Mouse (Mus musculus): ENCODE results near the gene Cabp1. TPM values are rescaled to one million over a fixed set of nuclear protein-coding genes. Genes with fewer than 3 reads are reported as not detected.

Gene Cabp1
- polyA plus RNA-seq, 1 experiment from 2014 or later: 1.00 TPM

DNA sequence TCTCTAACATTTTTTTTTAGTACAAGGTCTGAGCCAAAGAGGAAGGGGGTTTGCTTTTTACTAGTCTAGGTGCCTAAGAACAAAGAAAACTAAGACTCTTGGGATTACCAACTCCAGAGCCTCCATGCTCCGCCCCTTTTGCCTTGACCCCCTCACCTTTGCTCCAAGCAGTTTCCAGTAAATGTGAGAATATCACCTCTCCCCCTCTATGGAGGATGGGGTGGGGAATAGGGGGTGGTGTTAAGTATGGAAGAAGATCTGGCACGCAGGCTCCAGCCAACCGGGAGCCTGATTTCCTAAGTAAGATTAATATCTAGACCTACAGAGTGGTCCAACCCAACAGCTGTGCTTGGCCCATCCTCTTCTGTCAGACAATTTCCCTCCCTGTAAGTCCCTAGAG, 53.5 kb downstream of the Cabp1 start:
- H3K4me2 ChIP-seq (replicated peaks; ENCODE audit: low read depth, low read length): no peak overlapping the region
- H3K9ac ChIP-seq (replicated peaks; ENCODE audit: low read depth, low read length): no peak overlapping the region
- ATAC-seq (ENCODE audit: insufficient number of reproducible peaks, insufficient read depth, low FRiP score, low read depth): no peak
- no peak overlapping the region for H3K27ac ChIP-seq (ENCODE audit: low read length)
- H3K4me1 ChIP-seq (ENCODE audit: control insufficient read depth, insufficient read depth, low read length): no peaks in the 10 kb centered on the region
- peaks cover 8% of the 10 kb centered on the region; the same call in 1 of the 2 replicates for H3K36me3 ChIP-seq (ENCODE audit: control insufficient read depth, insufficient read depth, low read length)
- H3K27me3 ChIP-seq (ENCODE audit: control insufficient read depth, insufficient read depth, low read length): no peaks in the 10 kb centered on the region
- no peaks in the 10 kb centered on the region for H3K9me3 ChIP-seq (ENCODE audit: control insufficient read depth, low read depth, low read length)
- 42% methylated on average over 3 of the region's 3 CpGs for WGBS
- H3K4me3 ChIP-seq (ENCODE audit: low read depth, low read length): no peak overlapping the region

DNA sequence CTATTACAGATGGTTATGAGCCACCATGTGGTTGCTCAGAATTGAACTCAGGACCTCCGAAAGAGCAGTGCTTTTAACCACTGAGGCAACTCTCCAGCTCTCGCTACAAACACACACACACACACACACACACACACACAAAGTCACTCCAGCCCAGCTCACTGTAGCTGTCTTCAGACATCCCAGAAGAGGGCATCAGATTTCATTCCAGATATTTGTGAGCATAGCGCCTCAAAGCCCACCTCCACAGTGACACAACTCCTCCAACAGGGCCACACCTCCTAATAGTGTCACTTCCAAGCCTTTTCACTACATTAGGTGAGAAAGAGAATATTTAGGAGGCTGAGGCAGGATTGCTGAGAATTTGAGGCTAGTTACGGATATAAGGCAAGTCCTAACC, 55.1 kb downstream of the Cabp1 start:
- no peaks in the 10 kb centered on the region for H3K36me3 ChIP-seq (ENCODE audit: control insufficient read depth, insufficient read depth, low read length)
- no peak overlapping the region for H3K4me2 ChIP-seq (replicated peaks; ENCODE audit: low read depth, low read length)
- H3K4me1 ChIP-seq (ENCODE audit: control insufficient read depth, insufficient read depth, low read length): no peaks in the 10 kb centered on the region
- no peak overlapping the region for H3K27ac ChIP-seq (ENCODE audit: low read length)
- H3K4me3 ChIP-seq (ENCODE audit: low read depth, low read length): no peak overlapping the region
- ATAC-seq (ENCODE audit: insufficient number of reproducible peaks, insufficient read depth, low FRiP score, low read depth): no peak
- no peaks in the 10 kb centered on the region for H3K27me3 ChIP-seq (ENCODE audit: control insufficient read depth, insufficient read depth, low read length)
- 52% methylated on average over 4 of the region's 4 CpGs for WGBS
- no peaks in the 10 kb centered on the region for H3K9me3 ChIP-seq (ENCODE audit: control insufficient read depth, low read depth, low read length)
- no peak overlapping the region for H3K9ac ChIP-seq (replicated peaks; ENCODE audit: low read depth, low read length)

DNA sequence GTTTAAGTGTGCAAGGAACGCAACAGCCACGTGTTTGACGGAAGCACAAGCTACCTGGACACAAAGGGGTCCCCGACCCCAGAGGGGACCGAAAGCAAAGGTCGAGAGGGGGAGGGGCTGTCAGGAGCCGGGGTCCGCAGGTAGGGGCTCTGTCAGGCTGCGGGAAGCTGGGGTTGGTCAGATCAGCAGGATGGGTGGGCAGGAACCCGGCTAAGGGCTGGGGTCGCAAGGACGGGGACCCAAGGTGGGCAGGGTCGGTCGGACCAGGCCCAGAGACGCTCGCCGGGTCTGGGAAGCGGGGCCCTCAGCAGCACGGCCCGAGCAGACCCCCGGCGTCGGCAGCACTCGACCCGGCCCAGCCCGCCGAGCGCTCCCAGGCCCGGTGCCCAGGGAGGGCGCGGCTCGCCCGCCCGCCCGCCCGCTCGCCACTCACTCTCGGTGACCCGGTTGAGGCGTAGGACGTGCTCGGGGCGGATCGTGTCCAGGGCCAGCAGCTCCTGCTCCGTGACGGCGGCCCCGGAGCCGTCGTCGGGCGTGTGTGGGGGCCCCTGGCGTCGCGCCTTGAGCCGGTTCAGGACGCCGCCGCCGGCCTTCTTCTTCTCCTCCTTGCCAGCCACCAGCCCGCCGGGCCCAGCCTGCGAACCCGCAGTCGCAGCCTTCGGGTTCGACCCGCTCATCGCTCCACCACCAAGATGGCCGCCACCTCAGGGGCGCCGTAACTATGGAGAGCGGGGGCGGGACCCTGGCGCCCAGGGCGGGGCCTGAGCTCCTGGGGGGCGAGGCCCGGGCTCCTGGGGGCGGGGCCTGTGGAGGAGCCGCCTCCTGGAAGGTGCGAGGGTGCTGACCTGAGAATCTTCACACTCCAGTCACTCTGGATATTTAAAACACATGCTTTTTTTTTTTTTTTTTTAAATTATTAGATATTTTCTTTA, 59.7 kb downstream of the Cabp1 start, which contains the start of gene Unc119b:
Unc119b (minus strand) TSS at position 742 of the 932 bp plus-strand sequence.
- no peak within 1 kb of the TSS for H3K27ac ChIP-seq (ENCODE audit: low read length)
- no peaks in the 10 kb centered on the region for H3K9me3 ChIP-seq (ENCODE audit: control insufficient read depth, low read depth, low read length)
- under 1% methylated on average over 74 of the region's 81 CpGs for WGBS
- H3K4me1 ChIP-seq (ENCODE audit: control insufficient read depth, insufficient read depth, low read length): peaks cover 9% of the 10 kb centered on the region; the same call in 1 of the 2 replicates
- H3K4me2 ChIP-seq (replicated peaks; ENCODE audit: low read depth, low read length): peak within 1 kb of the TSS; percentile 96
- no peaks in the 10 kb centered on the region for H3K27me3 ChIP-seq (ENCODE audit: control insufficient read depth, insufficient read depth, low read length)
- peak within 1 kb of the TSS; percentile 97 for H3K4me3 ChIP-seq (ENCODE audit: low read depth, low read length)
- peak within 1 kb of the TSS; percentile 60 for H3K9ac ChIP-seq (replicated peaks; ENCODE audit: low read depth, low read length)
- ATAC-seq (ENCODE audit: insufficient number of reproducible peaks, insufficient read depth, low FRiP score, low read depth): peak; percentile 93
- H3K36me3 ChIP-seq (ENCODE audit: control insufficient read depth, insufficient read depth, low read length): no peaks in the 10 kb centered on the region

GRCm38 (mm10) chr5:115133358-115134066, 60.7 kb downstream of the Cabp1 start:
- peak overlapping the region; percentile 97 for H3K4me3 ChIP-seq (ENCODE audit: low read depth, low read length)
- WGBS: 49% methylated on average over 6 of the region's 6 CpGs
- peak overlapping the region; percentile 96 for H3K4me2 ChIP-seq (replicated peaks; ENCODE audit: low read depth, low read length)
- H3K9ac ChIP-seq (replicated peaks; ENCODE audit: low read depth, low read length): peak overlapping the region; percentile 60; the same call in 1 of the 2 replicates
- ATAC-seq (ENCODE audit: insufficient number of reproducible peaks, insufficient read depth, low FRiP score, low read depth): no peak
- no peaks in the 10 kb centered on the region for H3K9me3 ChIP-seq (ENCODE audit: control insufficient read depth, low read depth, low read length)
- no peaks in the 10 kb centered on the region for H3K36me3 ChIP-seq (ENCODE audit: control insufficient read depth, insufficient read depth, low read length)
- no peak overlapping the region for H3K27ac ChIP-seq (ENCODE audit: low read length)
- H3K27me3 ChIP-seq (ENCODE audit: control insufficient read depth, insufficient read depth, low read length): no peaks in the 10 kb centered on the region
- peaks cover 9% of the 10 kb centered on the region; the same call in 1 of the 2 replicates for H3K4me1 ChIP-seq (ENCODE audit: control insufficient read depth, insufficient read depth, low read length)

GRCm38 (mm10) chr5:115132465-115132864, 61.7 kb downstream of the Cabp1 start:
- Histone ChIP-seq H3K9ac (replicated peaks; ENCODE audit: low read depth, low read length) (no peak overlapping the region), H3K27ac (ENCODE audit: low read length) (no peak overlapping the region), H3K4me3 (ENCODE audit: low read depth, low read length) (no peak overlapping the region), H3K4me2 (replicated peaks; ENCODE audit: low read depth, low read length) (no peak overlapping the region), H3K9me3 (ENCODE audit: control insufficient read depth, low read depth, low read length) (no peaks in the 10 kb centered on the region), H3K4me1 (ENCODE audit: control insufficient read depth, insufficient read depth, low read length) (peaks cover 9% of the 10 kb centered on the region; the same call in 1 of the 2 replicates), H3K27me3 (ENCODE audit: control insufficient read depth, insufficient read depth, low read length) (no peaks in the 10 kb centered on the region), H3K36me3 (ENCODE audit: control insufficient read depth, insufficient read depth, low read length) (peaks cover 8% of the 10 kb centered on the region)
- 89% methylated on average over 8 of the region's 8 CpGs for WGBS
- no peak for ATAC-seq (ENCODE audit: insufficient number of reproducible peaks, insufficient read depth, low FRiP score, low read depth)

DNA sequence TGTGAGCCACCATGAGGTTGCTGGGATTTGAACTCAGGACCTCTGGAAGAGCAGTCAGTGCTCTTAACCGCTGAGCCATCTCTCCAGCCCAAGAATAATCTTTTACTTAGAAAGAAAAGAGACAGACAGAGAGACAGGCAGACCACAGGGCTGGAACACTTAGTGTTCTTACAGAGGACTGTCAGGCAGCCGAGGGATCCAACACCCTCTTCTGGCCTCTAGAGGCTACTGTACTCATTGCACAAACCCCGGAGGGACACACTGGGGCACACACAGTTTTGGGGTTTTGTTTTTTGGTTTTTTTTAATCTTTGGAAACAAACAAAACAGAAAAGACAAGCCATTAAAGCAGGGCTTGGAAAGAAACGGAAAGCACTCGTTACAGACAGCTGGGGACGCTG, 64.9 kb downstream of the Cabp1 start:
- Histone ChIP-seq H3K4me3 (ENCODE audit: low read depth, low read length) (no peak overlapping the region), H3K9me3 (ENCODE audit: control insufficient read depth, low read depth, low read length) (no peaks in the 10 kb centered on the region), H3K27ac (ENCODE audit: low read length) (no peak overlapping the region), H3K27me3 (ENCODE audit: control insufficient read depth, insufficient read depth, low read length) (no peaks in the 10 kb centered on the region), H3K9ac (replicated peaks; ENCODE audit: low read depth, low read length) (no peak overlapping the region), H3K36me3 (ENCODE audit: control insufficient read depth, insufficient read depth, low read length) (peaks cover 17% of the 10 kb centered on the region), H3K4me2 (replicated peaks; ENCODE audit: low read depth, low read length) (no peak overlapping the region), H3K4me1 (ENCODE audit: control insufficient read depth, insufficient read depth, low read length) (peaks cover 9% of the 10 kb centered on the region; the same call in 1 of the 2 replicates)
- WGBS: 89% methylated on average over 6 of the region's 6 CpGs
- ATAC-seq (ENCODE audit: insufficient number of reproducible peaks, insufficient read depth, low FRiP score, low read depth): no peak

DNA sequence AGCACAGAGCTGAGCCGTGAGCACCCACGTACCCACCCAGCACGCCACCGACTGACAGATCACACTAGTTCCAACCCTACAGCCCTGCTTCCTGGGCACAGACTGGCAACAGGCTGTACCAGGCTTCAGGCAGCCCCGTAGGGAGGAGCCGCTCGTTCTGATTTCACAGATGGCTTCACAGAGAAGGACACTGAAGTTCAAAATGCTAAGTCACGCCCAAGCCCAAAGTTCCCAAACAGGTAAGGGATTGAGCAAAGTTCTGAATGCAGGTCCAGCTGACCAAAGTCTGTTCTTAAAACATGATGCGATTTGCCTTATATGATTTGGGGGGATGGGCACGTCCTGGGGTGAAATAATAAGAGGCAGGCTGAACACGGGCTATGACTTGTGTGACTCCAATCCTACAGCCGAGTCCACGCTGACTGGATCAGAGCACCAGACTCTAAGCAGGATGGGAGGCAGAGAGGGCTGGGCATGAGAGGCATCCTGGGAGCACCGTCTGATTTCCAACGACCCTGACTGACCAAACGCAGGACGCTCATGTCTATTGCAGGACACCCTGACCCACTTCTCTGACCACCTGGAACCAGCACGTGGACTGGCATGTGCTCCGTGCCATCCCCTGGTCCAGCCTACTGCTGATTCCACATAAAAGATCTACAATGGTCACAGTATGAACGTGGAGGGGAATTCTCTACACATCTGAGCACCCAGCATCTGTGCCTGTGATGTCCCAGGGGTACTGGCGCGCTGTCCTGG, 66.6 kb downstream of the Cabp1 start:
- Histone ChIP-seq H3K4me1 (ENCODE audit: control insufficient read depth, insufficient read depth, low read length) (no peaks in the 10 kb centered on the region), H3K9me3 (ENCODE audit: control insufficient read depth, low read depth, low read length) (no peaks in the 10 kb centered on the region), H3K9ac (replicated peaks; ENCODE audit: low read depth, low read length) (no peak overlapping the region), H3K4me3 (ENCODE audit: low read depth, low read length) (no peak overlapping the region), H3K27ac (ENCODE audit: low read length) (no peak overlapping the region), H3K36me3 (ENCODE audit: control insufficient read depth, insufficient read depth, low read length) (peaks cover 20% of the 10 kb centered on the region), H3K27me3 (ENCODE audit: control insufficient read depth, insufficient read depth, low read length) (no peaks in the 10 kb centered on the region), H3K4me2 (replicated peaks; ENCODE audit: low read depth, low read length) (no peak overlapping the region)
- no peak for ATAC-seq (ENCODE audit: insufficient number of reproducible peaks, insufficient read depth, low FRiP score, low read depth)
- 91% methylated on average over 22 of the region's 22 CpGs for WGBS
